Mouse (Mus musculus): Measurements from ENCODE around the gene Pipox. TPM values are rescaled to one million over a fixed set of nuclear protein-coding genes. Genes with fewer than 3 reads are reported as not detected.

Gene Pipox
- polyA plus RNA-seq, 1 experiment = 3.8 TPM

- Histone ChIP-seq H3K4me1 (ENCODE audit: control insufficient read depth, insufficient read depth, low read length) (no peaks in the 10 kb centered on the region), H3K27ac (ENCODE audit: insufficient read depth, low read length) (no peak overlapping the region)
Observed at GRCm38 (mm10) chr11:77909776-77910175, 15.9 kb upstream of the Pipox start.

GRCm38 (mm10) chr11:77909376-77909775 lies 15.5 kb upstream of the Pipox start:
- no peaks in the 10 kb centered on the region for H3K4me1 ChIP-seq (ENCODE audit: control insufficient read depth, insufficient read depth, low read length)
- H3K27ac ChIP-seq (ENCODE audit: insufficient read depth, low read length) = no peak overlapping the region
- no peak for TF ChIP-seq POLR2A (IDR thresholded peaks at IDR 0.05; ENCODE audit: extremely low read depth, insufficient read depth, low read length)
- no peak for TF ChIP-seq CTCF (IDR thresholded peaks at IDR 0.05; ENCODE audit: extremely low read depth, insufficient read depth, low read length)
- H3K4me3 ChIP-seq (ENCODE audit: insufficient read depth, low read length) = no peak overlapping the region

More at GRCm38 (mm10) chr11:77909776-77910175, 15.9 kb upstream of the Pipox start:
- no peak overlapping the region for H3K4me3 ChIP-seq (ENCODE audit: insufficient read depth, low read length)
- TF ChIP-seq CTCF (IDR thresholded peaks at IDR 0.05; ENCODE audit: extremely low read depth, insufficient read depth, low read length) = no peak
- no peak for TF ChIP-seq POLR2A (IDR thresholded peaks at IDR 0.05; ENCODE audit: extremely low read depth, insufficient read depth, low read length)

GRCm38 (mm10) chr11:77908468-77908867 lies 14.6 kb upstream of the Pipox start:
- TF ChIP-seq POLR2A (IDR thresholded peaks at IDR 0.05; ENCODE audit: extremely low read depth, insufficient read depth, low read length) = no peak
- TF ChIP-seq CTCF (IDR thresholded peaks at IDR 0.05; ENCODE audit: extremely low read depth, insufficient read depth, low read length) = no peak
- H3K4me3 ChIP-seq (ENCODE audit: insufficient read depth, low read length) = no peak overlapping the region
- H3K4me1 ChIP-seq (ENCODE audit: control insufficient read depth, insufficient read depth, low read length) = no peaks in the 10 kb centered on the region
- H3K27ac ChIP-seq (ENCODE audit: insufficient read depth, low read length) = no peak overlapping the region

GRCm38 (mm10) chr11:77906747-77907174 lies 12.9 kb upstream of the Pipox start:
- H3K27ac ChIP-seq (ENCODE audit: insufficient read depth, low read length) = no peak overlapping the region
- TF ChIP-seq POLR2A (IDR thresholded peaks at IDR 0.05; ENCODE audit: extremely low read depth, insufficient read depth, low read length) (no peak), CTCF (IDR thresholded peaks at IDR 0.05; ENCODE audit: extremely low read depth, insufficient read depth, low read length) (no peak)
- peaks cover 3% of the 10 kb centered on the region; the same call in 1 of the 2 replicates for H3K4me1 ChIP-seq (ENCODE audit: control insufficient read depth, insufficient read depth, low read length)

GRCm38 (mm10) chr11:77906097-77906687 lies 12.3 kb upstream of the Pipox start:
- H3K4me1 ChIP-seq (ENCODE audit: control insufficient read depth, insufficient read depth, low read length) = peaks cover 5% of the 10 kb centered on the region
- H3K4me3 ChIP-seq (ENCODE audit: insufficient read depth, low read length) = no peak overlapping the region
- no peak overlapping the region for H3K27ac ChIP-seq (ENCODE audit: insufficient read depth, low read length)
- no peak for TF ChIP-seq CTCF (IDR thresholded peaks at IDR 0.05; ENCODE audit: extremely low read depth, insufficient read depth, low read length)
- TF ChIP-seq POLR2A (IDR thresholded peaks at IDR 0.05; ENCODE audit: extremely low read depth, insufficient read depth, low read length) = no peak

More at GRCm38 (mm10) chr11:77906747-77907174, 12.9 kb upstream of the Pipox start:
- no peak overlapping the region for H3K4me3 ChIP-seq (ENCODE audit: insufficient read depth, low read length)

GRCm38 (mm10) chr11:77904707-77905106 lies 10.8 kb upstream of the Pipox start:
- TF ChIP-seq POLR2A (IDR thresholded peaks at IDR 0.05; ENCODE audit: extremely low read depth, insufficient read depth, low read length) = no peak
- TF ChIP-seq CTCF (IDR thresholded peaks at IDR 0.05; ENCODE audit: extremely low read depth, insufficient read depth, low read length) = no peak
- Histone ChIP-seq H3K4me1 (ENCODE audit: control insufficient read depth, insufficient read depth, low read length) (peaks cover 5% of the 10 kb centered on the region), H3K4me3 (ENCODE audit: insufficient read depth, low read length) (no peak overlapping the region), H3K27ac (ENCODE audit: insufficient read depth, low read length) (no peak overlapping the region)

- Histone ChIP-seq H3K4me1 (ENCODE audit: control insufficient read depth, insufficient read depth, low read length) (peaks cover 5% of the 10 kb centered on the region), H3K27ac (ENCODE audit: insufficient read depth, low read length) (no peak overlapping the region), H3K4me3 (ENCODE audit: insufficient read depth, low read length) (no peak overlapping the region)
- TF ChIP-seq POLR2A (IDR thresholded peaks at IDR 0.05; ENCODE audit: extremely low read depth, insufficient read depth, low read length) (no peak), CTCF (IDR thresholded peaks at IDR 0.05; ENCODE audit: extremely low read depth, insufficient read depth, low read length) (no peak)
Observed at GRCm38 (mm10) chr11:77903761-77904160, 9.9 kb upstream of the Pipox start.

GRCm38 (mm10) chr11:77901775-77902355 lies 8.0 kb upstream of the Pipox start:
- Histone ChIP-seq H3K4me3 (ENCODE audit: insufficient read depth, low read length) (no peak overlapping the region), H3K4me1 (ENCODE audit: control insufficient read depth, insufficient read depth, low read length) (peaks cover 6% of the 10 kb centered on the region), H3K27ac (ENCODE audit: insufficient read depth, low read length) (no peak overlapping the region; the same call in 1 of the 2 replicates)
- TF ChIP-seq POLR2A (IDR thresholded peaks at IDR 0.05; ENCODE audit: extremely low read depth, insufficient read depth, low read length) (no peak), CTCF (IDR thresholded peaks at IDR 0.05; ENCODE audit: extremely low read depth, insufficient read depth, low read length) (no peak)

GRCm38 (mm10) chr11:77901366-77901765 lies 7.5 kb upstream of the Pipox start:
- Histone ChIP-seq H3K27ac (ENCODE audit: insufficient read depth, low read length) (no peak overlapping the region; the same call in 1 of the 2 replicates), H3K4me3 (ENCODE audit: insufficient read depth, low read length) (no peak overlapping the region), H3K4me1 (ENCODE audit: control insufficient read depth, insufficient read depth, low read length) (peaks cover 6% of the 10 kb centered on the region)
- TF ChIP-seq CTCF (IDR thresholded peaks at IDR 0.05; ENCODE audit: extremely low read depth, insufficient read depth, low read length) = no peak
- TF ChIP-seq POLR2A (IDR thresholded peaks at IDR 0.05; ENCODE audit: extremely low read depth, insufficient read depth, low read length) = no peak

- H3K27ac ChIP-seq (ENCODE audit: insufficient read depth, low read length) = no peak overlapping the region
- H3K4me3 ChIP-seq (ENCODE audit: insufficient read depth, low read length) = no peak overlapping the region
- TF ChIP-seq POLR2A (IDR thresholded peaks at IDR 0.05; ENCODE audit: extremely low read depth, insufficient read depth, low read length) (no peak), CTCF (IDR thresholded peaks at IDR 0.05; ENCODE audit: extremely low read depth, insufficient read depth, low read length) (no peak)
- peaks cover 6% of the 10 kb centered on the region for H3K4me1 ChIP-seq (ENCODE audit: control insufficient read depth, insufficient read depth, low read length)
Observed at GRCm38 (mm10) chr11:77900696-77901095, 6.8 kb upstream of the Pipox start.
